Mouse (Mus musculus) lung, postnatal 25 days (tissue): ENCODE measurements at regions not wholly inside any gene's neighbourhood (a gene's known extent, or its start where the extent isn't known, plus 50 kb on each side); places are given as distances from the start of the nearest gene placed in this dataset.

ENCODE experiments used
- DNase-seq: peaks from one replicate; pipeline ENCODE4 v3.0.0; 2022; ENCODE audit warnings: low spot score

DNA sequence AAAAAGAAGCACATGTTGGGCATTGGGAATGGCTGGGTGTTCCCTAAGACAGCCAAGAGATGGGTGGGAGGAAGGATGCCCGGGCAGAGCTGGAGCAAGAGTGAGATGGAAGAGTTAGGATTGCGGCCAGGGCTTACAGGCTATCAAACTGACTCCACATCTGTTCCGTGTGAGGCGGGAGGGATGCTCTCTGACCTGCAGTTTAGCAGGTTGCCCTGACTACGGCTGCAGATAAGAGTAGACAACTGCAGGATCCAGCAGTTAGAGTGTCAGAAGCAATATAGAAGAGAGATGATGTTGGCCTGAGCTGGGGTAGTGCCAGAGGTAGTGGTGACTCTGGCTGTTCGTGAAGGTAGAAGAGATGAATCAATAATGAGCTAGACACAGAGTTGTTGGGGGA lies 61.6 kb upstream of the Syt6 start:
- no peak for DNase-seq

GRCm38 (mm10) chr3:103514061-103514460 lies 61.0 kb upstream of the Syt6 start:
- DNase-seq = no peak

GRCm38 (mm10) chr3:103515946-103516345 lies 59.1 kb upstream of the Syt6 start:
- DNase-seq = no peak

- no peak for DNase-seq
These were observed 57.4 kb upstream of the Syt6 start for GRCm38 (mm10) chr3:103517376-103518304.

GRCm38 (mm10) chr3:103518624-103519023 lies 56.4 kb upstream of the Syt6 start:
- no peak for DNase-seq
